Mouse (Mus musculus): ENCODE data around the gene Notum.

Notum gene

GRCm38 (mm10) chr11:120617519-120618112 is 43.4 kb downstream of the Notum start, which contains the start of gene Pcyt2:
TSS of gene Pcyt2 (minus strand) at chr11:120617936.
- DNase-seq (ENCODE audit: low spot score), result peak; percentile 69

GRCm38 (mm10) chr11:120616617-120617294 is 44.2 kb downstream of the Notum start:
- DNase-seq (ENCODE audit: low spot score), result no peak

DNA sequence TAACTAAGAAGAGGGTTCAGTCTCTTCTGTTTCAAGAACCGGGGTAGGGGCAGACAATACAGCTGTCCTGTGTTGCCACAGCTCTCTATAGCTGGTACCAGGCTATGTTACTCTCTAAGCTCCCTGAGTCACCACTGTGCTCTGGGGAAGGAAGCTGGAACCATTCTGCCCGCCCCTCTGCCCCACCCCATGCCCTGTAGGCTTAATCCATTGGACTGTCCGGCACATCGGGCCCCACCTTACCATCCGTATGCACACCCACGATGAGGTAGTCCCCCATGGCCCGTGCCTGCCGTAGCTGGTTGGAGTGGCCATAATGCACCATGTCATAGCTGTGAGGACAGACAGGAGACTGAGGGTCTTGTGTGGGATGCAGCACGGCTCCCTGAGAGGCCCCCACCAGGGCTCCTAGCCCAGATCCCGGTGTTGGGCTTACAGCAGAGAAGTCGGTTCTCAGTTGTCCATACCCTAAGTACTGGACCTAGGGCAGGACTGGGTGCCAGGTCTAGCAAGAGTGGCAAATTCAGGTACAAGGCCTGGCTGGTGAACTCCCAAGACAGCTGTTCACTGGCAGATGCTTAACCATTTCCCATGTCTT is 45.3 kb downstream of the Notum start:
- DNase-seq (ENCODE audit: low spot score), result no peak

DNA sequence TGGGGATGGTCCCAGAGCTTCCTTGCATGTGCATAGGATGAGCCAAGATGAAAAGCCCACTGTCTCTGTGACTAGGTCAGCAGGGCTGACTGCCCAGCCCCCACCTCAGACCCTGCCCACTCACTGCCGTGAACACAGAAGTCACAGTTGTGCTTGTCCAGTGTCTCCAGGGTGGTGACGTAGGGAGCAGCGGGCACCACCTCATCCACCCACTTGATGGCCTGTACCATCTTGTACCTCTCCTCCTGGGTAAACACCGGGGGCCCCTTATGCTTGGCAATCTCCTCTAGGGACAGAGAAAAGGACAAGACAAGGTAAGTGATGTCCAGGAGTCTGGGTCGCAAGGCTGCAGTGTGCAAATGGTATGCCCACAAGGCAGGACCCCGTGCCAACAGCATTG is 45.8 kb downstream of the Notum start:
- DNase-seq (ENCODE audit: low spot score), result no peak

GRCm38 (mm10) chr11:120613976-120614375 is 47.0 kb downstream of the Notum start:
- no peak for DNase-seq (ENCODE audit: low spot score)

- no peak for DNase-seq (ENCODE audit: low spot score)
Measured at GRCm38 (mm10) chr11:120613481-120613972, 47.4 kb downstream of the Notum start.

GRCm38 (mm10) chr11:120612763-120613162 is 48.2 kb downstream of the Notum start:
- no peak for DNase-seq (ENCODE audit: low spot score)

DNA sequence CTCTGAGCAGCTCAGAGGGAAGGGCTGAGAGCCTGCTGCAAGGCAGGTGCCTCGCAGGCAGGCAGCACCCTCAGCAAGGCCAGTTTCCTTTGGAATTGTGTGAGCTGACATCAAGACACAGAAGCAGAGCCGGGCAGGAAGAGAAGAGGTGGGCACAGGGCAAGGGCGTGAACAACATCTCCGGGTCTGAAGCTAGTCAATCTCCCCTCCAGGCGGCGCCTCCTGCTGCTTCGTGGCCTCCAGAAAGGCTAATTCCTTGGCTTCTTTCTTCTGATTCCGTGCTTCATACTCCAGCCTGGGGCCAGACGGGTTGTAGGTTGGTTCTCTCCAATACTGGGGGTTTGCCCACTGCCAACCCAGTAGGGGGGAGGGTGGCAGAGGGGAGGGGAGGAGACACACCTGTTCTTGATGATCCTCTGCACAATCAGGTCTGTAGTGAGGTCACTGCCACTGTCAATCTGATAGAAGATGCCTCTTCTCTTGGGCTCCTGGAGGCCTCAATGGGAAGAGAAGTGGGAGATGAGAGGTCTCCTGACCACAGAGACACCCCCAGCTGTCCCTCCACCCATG is 50.4 kb downstream of the Notum start:
- DNase-seq (ENCODE audit: low spot score), result no peak

- DNase-seq (ENCODE audit: low spot score), result no peak
Measured at GRCm38 (mm10) chr11:120609250-120609649, 51.7 kb downstream of the Notum start.

DNA sequence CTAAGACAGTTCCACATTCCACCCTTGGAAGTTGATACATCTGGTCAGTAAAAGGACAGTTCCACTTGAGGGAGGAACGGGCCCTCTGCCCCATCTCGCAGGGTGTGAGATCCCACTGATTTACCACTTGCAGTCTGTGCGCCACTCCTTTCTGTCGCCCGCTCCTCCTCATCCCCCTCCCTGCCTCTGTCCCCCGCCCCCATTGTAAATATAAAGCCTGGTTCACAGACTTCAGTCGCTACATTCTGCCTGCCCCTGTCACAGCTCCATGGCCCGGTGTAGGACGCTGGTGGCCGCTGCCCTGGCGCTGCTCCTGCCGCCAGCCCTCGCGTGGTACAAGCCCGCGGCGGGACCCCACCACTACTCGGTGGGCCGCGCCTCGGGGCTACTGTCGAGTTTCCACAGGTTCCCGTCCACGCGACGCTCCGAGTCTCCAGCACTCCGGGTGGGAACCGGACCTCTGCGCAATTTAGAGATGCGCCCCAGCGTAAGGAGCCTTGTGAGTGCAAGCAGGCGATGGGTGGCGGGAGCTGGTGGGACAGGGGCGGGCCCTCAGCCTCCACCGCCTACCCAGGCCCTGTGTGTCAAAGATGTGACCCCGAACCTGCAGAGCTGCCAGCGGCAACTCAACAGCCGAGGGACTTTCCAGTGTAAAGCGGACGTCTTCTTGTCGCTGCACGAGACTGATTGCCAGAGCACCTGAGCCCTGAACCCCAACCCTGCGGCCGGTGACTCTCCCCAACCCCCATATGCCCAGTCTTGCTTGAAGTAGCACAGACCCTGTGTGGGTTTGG is 52.5 kb downstream of the Notum start, which contains the start of gene Npb:
TSS of gene Npb (plus strand) at position 237 of the 794 bp plus-strand sequence.
- DNase-seq (ENCODE audit: low spot score), result no peak

DNA sequence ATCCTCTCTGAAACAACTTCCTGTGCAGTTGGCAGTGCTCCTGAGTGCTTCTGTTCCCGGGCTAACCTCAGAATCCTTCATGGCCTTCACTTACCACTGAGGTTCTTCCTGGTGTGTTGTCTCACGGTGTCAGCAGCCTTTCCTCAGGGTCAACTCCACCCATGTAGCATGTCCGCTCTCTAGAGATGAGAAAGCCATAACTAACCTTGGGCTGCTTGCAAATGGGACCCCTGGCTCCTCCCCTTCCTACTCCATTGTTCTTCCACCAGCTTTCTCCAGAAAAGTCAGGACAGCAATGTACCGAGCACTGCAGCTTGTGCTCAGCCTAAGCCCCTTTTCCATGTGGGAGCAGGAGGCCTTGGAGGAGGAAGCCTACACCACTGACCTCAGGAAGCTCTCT is 54.2 kb downstream of the Notum start:
- no peak for DNase-seq (ENCODE audit: low spot score)

GRCm38 (mm10) chr11:120605667-120606066 is 55.3 kb downstream of the Notum start:
- no peak for DNase-seq (ENCODE audit: low spot score)
